Mouse (Mus musculus): ENCODE measurements around the gene Maml2.

Maml2 gene

DNA sequence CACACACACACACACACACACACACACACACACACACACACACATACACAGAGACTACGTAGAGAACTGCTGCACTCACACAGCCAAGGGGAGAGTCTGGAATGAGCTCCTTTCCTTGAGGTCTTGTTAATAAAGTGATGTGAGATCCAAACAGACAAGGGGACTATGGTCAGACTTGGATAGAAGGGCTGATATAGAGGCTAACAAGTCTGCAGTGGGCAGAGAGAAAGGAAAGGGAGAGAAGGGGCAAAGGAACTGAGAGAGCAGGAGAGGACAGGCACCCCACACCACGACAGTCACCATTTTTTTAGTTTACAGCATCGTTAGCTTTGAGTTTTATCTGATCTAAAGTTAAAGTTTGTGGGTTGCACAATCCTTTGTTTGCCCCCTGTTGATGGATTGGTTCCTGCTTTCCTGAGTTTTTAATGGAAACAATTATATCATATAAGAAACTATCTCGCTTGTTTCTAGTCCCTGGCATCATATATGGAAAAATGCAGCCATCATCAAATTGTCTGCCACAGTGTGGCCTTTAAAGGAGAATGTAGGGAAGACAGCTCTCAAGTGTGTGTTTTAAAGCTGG is 149.0 kb downstream of the Maml2 start, which contains the start of gene Gm17571:
Gm17571 (minus strand) TSS at position 51 of the 583 bp plus-strand sequence.
- no peak for DNase-seq (ENCODE audit: low spot score)

- DNase-seq (ENCODE audit: low spot score), result no peak
Observed at GRCm38 (mm10) chr9:13448716-13449115, 151.0 kb downstream of the Maml2 start.

- no peak for DNase-seq (ENCODE audit: low spot score)
Observed at GRCm38 (mm10) chr9:13454651-13455123, 156.9 kb downstream of the Maml2 start.

DNA sequence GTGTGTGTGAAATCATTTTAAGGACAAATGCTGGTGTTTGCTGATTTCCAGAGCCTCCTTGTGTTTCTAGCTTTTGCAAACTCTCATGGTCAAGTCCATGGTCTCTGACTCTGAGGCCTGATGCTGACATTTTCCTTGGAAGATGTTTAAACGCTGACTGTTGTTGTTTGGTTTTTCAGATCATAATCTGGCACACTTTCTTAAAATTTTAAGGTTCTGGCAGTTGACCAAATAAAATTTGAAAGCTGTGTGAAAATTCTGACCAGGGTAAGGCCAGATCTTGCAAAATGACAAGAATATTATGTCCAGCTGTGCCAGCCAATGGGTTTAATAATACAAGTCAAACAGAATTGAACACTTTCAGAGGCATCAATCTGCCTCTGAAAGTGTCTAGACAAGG is 157.5 kb downstream of the Maml2 start:
- DNase-seq (ENCODE audit: low spot score), result no peak

DNA sequence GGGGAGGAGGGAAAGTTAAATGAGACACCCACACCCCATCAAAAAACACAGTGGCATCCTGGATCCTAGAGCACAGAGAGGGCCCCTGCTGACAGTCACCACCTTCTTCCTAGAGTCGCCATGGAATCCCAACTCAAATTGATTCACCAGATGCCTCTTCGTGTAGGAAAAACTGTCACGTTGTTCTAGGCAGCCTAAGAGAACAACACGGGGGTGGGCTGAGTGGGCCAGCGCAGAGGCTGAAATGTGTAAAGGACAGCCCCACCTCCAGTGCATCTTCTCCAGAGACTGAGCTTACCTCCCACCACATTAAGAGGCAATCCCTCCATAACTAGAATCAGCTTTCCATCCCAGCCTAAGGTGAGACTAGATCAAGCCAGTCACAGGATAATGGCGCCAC is 160.0 kb downstream of the Maml2 start:
- no peak for DNase-seq (ENCODE audit: low spot score)

DNA sequence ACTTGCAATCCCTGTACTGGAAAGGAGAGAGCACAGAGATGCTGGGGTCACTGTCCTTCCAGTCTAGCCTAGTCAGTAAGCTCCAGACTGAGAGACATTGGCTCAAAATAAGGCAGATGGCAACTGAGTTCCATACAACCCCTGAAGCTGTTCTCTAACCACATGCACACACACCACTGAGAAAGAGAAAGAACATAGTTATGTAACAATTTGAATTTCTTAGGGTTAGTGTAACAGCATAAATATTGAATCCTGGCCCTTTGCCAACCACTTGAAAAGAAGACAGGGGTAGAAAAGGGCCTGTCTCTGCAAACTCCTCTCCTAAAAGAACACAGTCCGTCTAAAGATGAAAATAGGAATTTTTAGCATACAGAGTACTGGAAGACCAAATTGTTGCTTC is 161.6 kb downstream of the Maml2 start:
- no peak for DNase-seq (ENCODE audit: low spot score)

DNA sequence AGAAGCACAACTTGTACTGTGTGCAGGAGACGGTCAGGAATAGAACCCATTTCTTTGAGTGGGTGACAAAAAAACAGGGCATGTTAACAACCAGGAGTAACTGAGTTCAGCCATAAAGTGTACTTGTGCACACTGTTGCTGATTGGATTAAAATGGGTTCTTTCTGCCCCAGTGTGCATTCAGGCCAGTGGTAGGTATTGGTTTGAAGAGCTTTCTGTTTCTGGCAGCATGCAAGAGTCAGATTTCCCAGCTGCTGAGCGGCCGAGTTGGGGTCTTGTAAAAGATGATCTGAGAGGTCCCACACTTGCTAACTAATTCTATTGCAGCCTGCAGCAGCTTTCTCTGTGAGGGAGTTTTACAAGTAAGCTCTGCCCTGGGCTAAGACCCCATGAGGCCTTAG is 162.3 kb downstream of the Maml2 start:
- DNase-seq (ENCODE audit: low spot score), result no peak

DNA sequence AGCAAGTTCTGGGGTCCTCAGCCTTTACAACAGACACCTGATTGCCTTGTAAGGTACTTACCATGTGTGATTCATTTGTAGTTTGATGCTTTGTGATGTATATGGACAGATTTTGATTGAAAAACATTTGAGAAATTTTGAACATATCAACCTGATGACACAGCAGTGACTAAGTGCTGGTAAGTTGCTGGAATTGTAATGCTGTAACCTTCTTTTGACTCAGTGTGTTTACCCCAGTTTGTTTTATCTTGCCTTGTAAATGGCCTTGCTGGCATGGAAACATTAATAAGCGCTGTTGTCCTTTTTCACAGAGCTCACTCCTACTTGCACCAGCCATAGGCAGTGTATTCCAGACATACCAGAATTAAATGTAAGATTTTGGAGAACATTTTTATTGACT is 163.2 kb downstream of the Maml2 start:
- no peak for DNase-seq (ENCODE audit: low spot score)

- DNase-seq (ENCODE audit: low spot score), result no peak
Observed at GRCm38 (mm10) chr9:13465358-13466020, 167.7 kb downstream of the Maml2 start.

DNA sequence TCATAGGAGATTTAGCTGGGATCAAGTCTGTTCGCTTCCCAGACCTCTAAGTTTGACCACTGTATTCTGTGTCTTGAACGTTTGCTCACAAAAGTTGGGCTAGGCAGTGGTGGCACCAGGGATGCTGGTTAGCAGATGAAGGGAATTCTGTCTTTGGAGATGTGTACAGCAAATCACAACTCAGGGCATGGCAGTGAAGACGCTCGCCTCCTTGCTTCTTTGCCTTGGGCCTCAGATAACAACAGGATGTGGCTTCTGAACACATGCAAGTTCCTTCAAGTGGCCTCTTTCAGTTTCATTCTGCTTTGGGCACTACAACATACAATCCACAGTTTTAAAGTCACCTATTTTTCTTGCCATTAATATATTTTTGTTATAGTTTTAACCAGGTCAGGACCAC is 168.6 kb downstream of the Maml2 start:
- DNase-seq (ENCODE audit: low spot score), result no peak

- DNase-seq (ENCODE audit: low spot score), result no peak
Observed at GRCm38 (mm10) chr9:13466816-13467215, 169.1 kb downstream of the Maml2 start.

GRCm38 (mm10) chr9:13467745-13468144 is 170.0 kb downstream of the Maml2 start:
- no peak for DNase-seq (ENCODE audit: low spot score)

DNA sequence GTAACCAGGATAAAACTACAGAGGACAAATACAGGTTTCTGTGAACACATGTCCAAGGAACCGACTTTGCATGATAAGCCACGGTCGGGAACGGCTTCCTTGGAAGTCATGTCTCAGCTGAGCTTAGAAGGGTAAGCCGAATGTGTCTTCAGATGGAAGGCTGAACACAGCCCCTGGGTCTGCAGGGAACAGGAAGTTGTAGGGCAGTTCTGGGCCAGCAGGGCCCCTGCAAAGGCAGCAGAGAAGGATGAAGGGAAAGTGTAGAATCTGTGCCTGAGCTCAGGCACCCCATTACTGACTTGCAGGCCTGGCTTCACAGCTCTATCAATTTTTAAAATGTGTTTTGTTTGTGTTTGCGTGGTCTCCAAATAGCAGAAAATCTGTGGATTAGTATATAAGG is 171.0 kb downstream of the Maml2 start:
- DNase-seq (ENCODE audit: low spot score), result no peak

GRCm38 (mm10) chr9:13470013-13470412 is 172.3 kb downstream of the Maml2 start:
- no peak for DNase-seq (ENCODE audit: low spot score)

GRCm38 (mm10) chr9:13474951-13475350 is 177.2 kb downstream of the Maml2 start:
- DNase-seq (ENCODE audit: low spot score), result no peak

GRCm38 (mm10) chr9:13479275-13479674 is 181.5 kb downstream of the Maml2 start:
- no peak for DNase-seq (ENCODE audit: low spot score)

- no peak for DNase-seq (ENCODE audit: low spot score)
Observed at GRCm38 (mm10) chr9:13483199-13484068, 185.7 kb downstream of the Maml2 start.

DNA sequence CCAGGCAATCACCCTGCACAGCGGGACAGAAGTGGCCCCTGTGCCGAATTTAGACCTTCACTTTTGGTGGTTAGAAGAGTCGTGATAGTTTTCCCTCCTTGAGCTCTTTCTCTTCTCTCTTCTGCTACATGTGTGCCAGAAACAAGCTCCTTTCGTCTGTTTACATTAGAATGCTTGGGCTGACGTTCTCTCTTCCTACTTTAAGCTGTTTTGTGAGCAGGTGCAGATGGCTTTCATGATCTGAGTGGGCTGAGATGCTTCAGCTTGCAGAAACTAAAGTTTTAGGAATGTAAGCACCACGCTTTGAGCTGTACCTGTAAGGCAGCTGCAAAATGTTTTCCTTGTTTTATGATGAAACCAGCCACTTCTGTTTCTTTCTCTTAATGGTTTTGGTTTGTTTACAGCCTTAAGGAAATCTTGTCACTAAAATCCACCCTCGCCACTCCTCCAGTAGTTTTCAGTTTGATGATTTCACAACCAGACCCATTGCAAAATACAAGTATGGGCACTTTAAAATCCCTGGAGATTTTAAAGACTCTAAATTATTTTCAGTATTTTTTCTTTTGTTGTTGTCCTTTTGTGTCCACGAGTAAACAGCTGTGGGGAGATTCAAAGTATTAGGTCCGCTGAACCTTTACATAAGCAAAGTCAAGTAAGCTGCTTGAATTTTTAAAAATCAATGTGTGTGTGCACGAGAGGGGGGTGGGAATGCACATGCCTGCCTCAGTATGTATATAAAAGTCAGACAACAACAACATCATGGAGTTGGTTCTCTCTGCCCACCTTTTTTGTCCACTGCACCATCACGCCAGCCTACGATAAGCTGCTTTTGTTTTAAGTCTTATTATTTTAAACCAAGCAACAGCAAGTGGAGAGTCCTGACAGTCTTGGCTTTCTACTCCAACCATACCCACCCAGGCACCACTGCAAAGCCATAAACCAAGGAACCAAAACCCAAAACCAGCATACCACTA is 186.8 kb downstream of the Maml2 start:
- DNase-seq (ENCODE audit: low spot score), result no peak

GRCm38 (mm10) chr9:13485914-13486313 is 188.2 kb downstream of the Maml2 start:
- no peak for DNase-seq (ENCODE audit: low spot score)

- no peak for DNase-seq (ENCODE audit: low spot score)
Observed at GRCm38 (mm10) chr9:13491107-13491506, 193.3 kb downstream of the Maml2 start.

DNA sequence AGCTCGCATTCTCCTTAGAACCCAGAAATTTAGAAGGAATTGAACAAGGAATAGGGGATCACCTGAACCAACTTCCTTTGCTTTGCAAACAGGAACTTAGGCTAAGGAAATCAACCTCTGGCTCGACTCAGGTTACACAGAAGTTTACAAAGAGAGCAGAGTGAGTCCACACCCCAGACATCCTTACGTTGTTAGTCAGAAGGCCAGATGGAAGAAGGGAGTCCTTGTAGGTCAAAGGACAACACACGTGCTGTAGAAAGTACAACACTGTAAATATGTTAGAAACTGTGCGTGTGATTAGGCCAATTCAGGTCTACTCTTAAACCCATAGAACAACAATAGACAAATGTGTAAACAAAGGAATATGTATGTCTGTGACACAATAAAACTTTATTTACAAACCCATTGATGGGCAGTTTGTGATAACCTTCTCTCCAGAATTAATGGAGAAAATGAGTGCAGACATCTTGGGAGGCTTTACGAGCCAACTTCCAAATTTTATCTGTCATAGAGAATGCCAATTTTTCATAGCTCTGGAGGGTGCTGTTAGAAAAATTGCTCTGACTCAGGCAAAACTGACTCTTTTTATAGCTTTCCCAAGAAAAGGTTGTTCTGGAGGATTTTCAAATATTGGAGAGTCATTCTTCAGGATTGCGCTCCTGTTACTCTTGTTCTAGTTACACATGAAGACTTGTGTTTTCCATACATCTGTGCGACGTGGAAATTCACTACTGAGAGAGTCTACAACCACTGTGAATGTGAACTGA is 194.3 kb downstream of the Maml2 start:
- DNase-seq (ENCODE audit: low spot score), result peak; percentile 21
